Mouse (Mus musculus) thymus, adult 2 months (tissue): ENCODE results near the gene Mindy4. TPM values are rescaled to one million over a fixed set of nuclear protein-coding genes. Genes with fewer than 3 reads are reported as not detected.

Experiments
- DNase-seq: peaks from one replicate; pipeline ENCODE4 v3.0.0; 2021
- H3K27ac ChIP-seq: fragments of 200-500 bp; 2 replicates; pipeline ENCODE4 v1.5.1; 2012; ENCODE audit warnings: low read length, control low read depth; ENCODE audit not compliant: control insufficient read depth, insufficient read depth
- H3K27me3 ChIP-seq: fragments of 200-500 bp; 2 replicates; pipeline ENCODE4 v1.6.1; 2012; ENCODE audit warnings: mild to moderate bottlenecking, low read length, moderate library complexity, mixed read lengths; ENCODE audit not compliant: control insufficient read depth, insufficient read depth
- H3K36me3 ChIP-seq: fragments of 200-500 bp; 2 replicates; pipeline ENCODE4 v1.6.1; 2012; ENCODE audit warnings: mild to moderate bottlenecking, low read length, moderate library complexity; ENCODE audit not compliant: control insufficient read depth, insufficient read depth
- H3K4me1 ChIP-seq: fragments of 200-500 bp; replicated peaks from 2 replicates; pipeline ENCODE4 v1.6.1; 2012; ENCODE audit warnings: low read length; ENCODE audit not compliant: control insufficient read depth, insufficient read depth
- H3K4me3 ChIP-seq: fragments of 200-500 bp; 2 replicates; pipeline ENCODE4 v1.5.1; 2012; ENCODE audit warnings: mild to moderate bottlenecking, low read length, control low read depth, moderate library complexity; ENCODE audit not compliant: control insufficient read depth, insufficient read depth
- CTCF ChIP-seq: fragments of 200-500 bp; IDR thresholded peaks from 2 replicates; pipeline ENCODE4 v1.5.1; 2012; ENCODE audit warnings: mild to moderate bottlenecking, control low read depth, low read length, moderate library complexity, borderline replicate concordance; ENCODE audit not compliant: control insufficient read depth, poor library complexity, insufficient read depth; ENCODE audit errors: extremely low read depth
- POLR2A ChIP-seq: fragments of 200-500 bp; IDR thresholded peaks from 2 replicates; pipeline ENCODE4 v1.6.1; 2012; ENCODE audit warnings: mild to moderate bottlenecking, low read length, control low read depth, moderate library complexity; ENCODE audit not compliant: control insufficient read depth, poor library complexity, insufficient read depth; ENCODE audit errors: extremely low read depth
- WGBS: fragments of 180-500 bp; shearing (Covaris S2); methylation state at CpG from one replicate; pipeline ENCODE4 v1.1.7; 2018; 5-methylcytosine and 5-hydroxymethylcytosine counted together
- polyA plus RNA-seq: library from polyadenylated mRNA; depleted of rRNA; stranded (reverse); fragments of >200 nt; gene quantifications from 2 replicates; pipeline ENCODE4 v1.2.3, GENCODE M21; 2012

The Mindy4 gene
- polyA plus RNA-seq, 1 experiment = 9.2 TPM

GRCm38 (mm10) chr6:55326299-55326698, 123.1 kb downstream of the Mindy4 start:
- Histone ChIP-seq H3K27me3 (no peaks in the 10 kb centered on the region), H3K27ac (no peak overlapping the region), H3K36me3 (no peaks in the 10 kb centered on the region), H3K4me1 (no peaks in the 10 kb centered on the region), H3K4me3 (no peak overlapping the region)
- DNase-seq = no peak
- no peak for TF ChIP-seq CTCF
- WGBS = 27% methylated on average over 4 of the region's 4 CpGs

- no peaks in the 10 kb centered on the region for H3K27me3 ChIP-seq
- 81% methylated on average over 13 of the region's 13 CpGs for WGBS
- H3K4me3 ChIP-seq = no peak overlapping the region
- H3K27ac ChIP-seq = no peak overlapping the region
- DNase-seq = no peak
- H3K36me3 ChIP-seq = no peaks in the 10 kb centered on the region
- TF ChIP-seq POLR2A (no peak), CTCF (no peak)
- H3K4me1 ChIP-seq = no peaks in the 10 kb centered on the region
These were observed 124.1 kb downstream of the Mindy4 start for GRCm38 (mm10) chr6:55327326-55327725.

- H3K27ac ChIP-seq = no peak overlapping the region
- TF ChIP-seq CTCF (no peak), POLR2A (no peak)
- no peak for DNase-seq
- no peak overlapping the region for H3K4me3 ChIP-seq
- WGBS = 84% methylated on average over 4 of the region's 4 CpGs
- no peaks in the 10 kb centered on the region for H3K4me1 ChIP-seq
- no peaks in the 10 kb centered on the region for H3K27me3 ChIP-seq
- H3K36me3 ChIP-seq = no peaks in the 10 kb centered on the region
These were observed 125.0 kb downstream of the Mindy4 start for GRCm38 (mm10) chr6:55328179-55328578.

GRCm38 (mm10) chr6:55331315-55331714, 128.1 kb downstream of the Mindy4 start:
- DNase-seq = peak; percentile 9
- Histone ChIP-seq H3K4me1 (no peaks in the 10 kb centered on the region), H3K4me3 (no peak overlapping the region), H3K36me3 (no peaks in the 10 kb centered on the region), H3K27ac (no peak overlapping the region), H3K27me3 (no peaks in the 10 kb centered on the region)
- 6% methylated on average over 6 of the region's 6 CpGs for WGBS
- TF ChIP-seq CTCF = no peak
- no peak for TF ChIP-seq POLR2A

- no peak for TF ChIP-seq POLR2A
- TF ChIP-seq CTCF = no peak
- no peak for DNase-seq
- Histone ChIP-seq H3K4me1 (no peaks in the 10 kb centered on the region), H3K36me3 (no peaks in the 10 kb centered on the region), H3K27ac (no peak overlapping the region), H3K27me3 (no peaks in the 10 kb centered on the region), H3K4me3 (no peak overlapping the region)
- WGBS = 65% methylated on average over 5 of the region's 5 CpGs
These were observed 129.1 kb downstream of the Mindy4 start for GRCm38 (mm10) chr6:55332100-55332772.

- Histone ChIP-seq H3K36me3 (no peaks in the 10 kb centered on the region), H3K4me1 (no peaks in the 10 kb centered on the region), H3K27ac (no peak overlapping the region), H3K4me3 (no peak overlapping the region), H3K27me3 (no peaks in the 10 kb centered on the region)
- no peak for DNase-seq
- 96% methylated on average over 6 of the region's 6 CpGs for WGBS
- no peak for TF ChIP-seq CTCF
- TF ChIP-seq POLR2A = no peak
These were observed 129.6 kb downstream of the Mindy4 start for GRCm38 (mm10) chr6:55332773-55333109.

- no peaks in the 10 kb centered on the region for H3K36me3 ChIP-seq
- no peak for DNase-seq
- no peaks in the 10 kb centered on the region for H3K27me3 ChIP-seq
- H3K27ac ChIP-seq = no peak within 1 kb of the TSS
- H3K4me3 ChIP-seq = no peak within 1 kb of the TSS
- no peaks in the 10 kb centered on the region for H3K4me1 ChIP-seq
- TF ChIP-seq CTCF = no peak
- TF ChIP-seq POLR2A = no peak
- 15% methylated on average over 12 of the region's 12 CpGs for WGBS
These were observed 132.9 kb downstream of the Mindy4 start, which contains the start of gene Aqp1 for GRCm38 (mm10) chr6:55335989-55336514. Gene Aqp1, plus strand, starts transcription at chr6:55336432.
